Mouse (Mus musculus): ENCODE results near the gene Flcn.
"Not testable (repeated sequence)": the region's sequence is repeated elsewhere in the genome, so short reads cannot be mapped to it uniquely, and the experiment has no call there.

Flcn gene

DNA sequence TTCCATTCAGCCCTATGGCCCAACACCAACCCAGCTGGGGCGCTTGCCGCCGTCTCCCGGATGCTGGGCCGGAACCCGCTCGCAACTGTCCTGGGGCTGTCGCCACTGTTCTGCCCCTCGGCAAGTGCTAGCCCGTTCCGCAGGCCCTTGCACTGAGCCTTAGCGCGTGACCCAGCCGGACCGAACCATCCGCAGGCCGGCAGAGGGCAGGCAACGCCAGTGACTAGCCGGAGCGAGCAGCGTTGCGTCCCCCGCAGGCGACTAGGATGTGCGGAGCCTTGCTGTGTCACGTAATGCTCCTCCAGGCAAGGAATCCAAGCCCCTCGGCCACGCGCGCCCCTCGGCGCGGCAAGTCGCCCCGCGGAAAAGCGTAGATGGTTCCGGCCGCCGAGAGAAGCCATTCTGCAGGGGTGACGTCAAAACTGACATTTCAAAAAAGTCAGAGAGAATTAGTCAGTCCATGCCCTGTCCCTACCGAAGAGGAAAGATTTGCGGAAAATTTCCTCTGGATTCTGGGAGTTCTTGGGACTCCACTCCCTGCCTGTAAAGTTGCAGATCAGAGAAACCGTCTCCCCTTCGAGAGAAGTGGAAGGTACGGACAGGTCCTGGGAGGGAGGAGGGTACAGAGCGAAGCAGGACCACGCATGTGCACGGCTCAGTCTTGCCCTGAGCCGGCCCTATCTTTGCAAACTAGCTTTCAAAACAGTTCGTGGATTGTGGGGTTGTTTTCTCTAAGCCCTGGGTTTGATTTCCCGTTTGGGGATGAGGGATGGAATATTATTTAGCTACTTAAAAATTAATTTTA is at the start of gene Flcn:
TSS of gene Flcn (minus strand) at position 347 of the 805 bp plus-strand sequence.
- peak; percentile 66 to 79 for DNase-seq (ENCODE audit: low spot score in 2 of 2)

DNA sequence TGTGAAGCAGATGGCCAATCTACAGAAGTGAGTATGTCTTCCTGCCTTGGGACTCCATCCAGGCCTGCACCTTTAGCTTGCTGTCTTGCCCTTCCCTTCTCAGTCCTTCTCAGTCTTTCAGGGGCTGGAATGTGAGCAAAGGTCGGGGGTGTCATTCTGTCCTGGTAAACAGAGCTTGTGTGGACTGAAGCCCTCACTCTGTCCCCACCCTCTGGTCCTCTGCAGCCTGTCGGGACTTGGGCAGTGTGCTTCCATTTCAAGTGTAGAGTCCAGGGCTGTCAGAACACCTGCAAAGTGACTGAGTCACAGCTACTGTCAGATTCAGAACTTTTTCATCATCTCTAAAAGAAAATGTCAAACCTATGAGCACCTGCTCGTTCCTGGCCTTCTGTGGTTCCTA is 43.0 kb upstream of the Flcn start:
- DNase-seq (ENCODE audit: low spot score in 2 of 2), result no peak

DNA sequence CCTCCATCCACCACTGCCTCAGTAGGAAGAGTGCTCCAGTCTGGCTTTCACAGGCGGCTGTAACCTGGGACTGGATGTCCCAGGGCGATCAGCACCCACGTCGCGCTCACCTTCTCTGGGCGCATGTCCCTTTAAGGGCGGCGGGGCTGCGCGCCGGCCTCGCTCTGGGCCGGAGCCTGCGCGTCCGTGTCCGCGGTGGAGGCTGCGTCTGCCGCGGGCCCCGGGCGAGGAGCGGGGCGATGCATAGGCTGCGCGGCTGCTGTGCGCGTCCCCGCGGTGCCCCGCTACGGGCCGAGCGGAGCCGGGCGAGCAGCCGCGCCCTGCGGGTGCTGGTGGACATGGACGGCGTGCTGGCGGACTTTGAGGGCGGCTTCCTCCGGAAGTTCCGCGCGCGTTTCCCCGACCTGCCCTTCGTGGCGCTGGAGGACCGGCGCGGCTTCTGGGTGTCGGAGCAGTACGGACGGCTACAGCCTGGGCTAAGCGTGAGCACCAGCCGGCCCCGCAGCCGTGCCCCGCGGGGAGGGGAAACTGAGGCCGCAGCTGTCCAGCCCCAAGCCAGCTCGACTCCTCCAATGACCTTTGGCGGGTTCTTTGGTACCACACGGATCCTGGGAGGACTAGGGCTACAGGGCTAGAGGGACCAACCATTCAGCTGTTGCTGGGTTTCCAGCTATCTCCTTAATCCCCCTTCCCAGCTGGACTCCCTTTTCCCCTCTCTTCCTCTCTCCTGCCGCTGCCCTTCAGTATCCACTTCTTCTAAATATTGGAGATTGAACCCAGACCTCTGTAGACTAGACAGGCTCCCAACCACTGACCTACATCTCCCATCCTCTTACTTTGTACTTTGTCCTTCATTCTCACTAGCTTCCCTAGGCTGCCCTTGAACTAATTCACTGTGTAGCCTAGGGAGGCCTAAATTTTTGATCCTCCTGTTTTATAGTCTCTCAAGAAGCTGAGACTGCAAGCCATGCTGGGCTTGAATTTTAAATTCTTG is 38.4 kb upstream of the Flcn start:
- peak; percentile 66 to 75 for DNase-seq (ENCODE audit: low spot score in 2 of 2)

DNA sequence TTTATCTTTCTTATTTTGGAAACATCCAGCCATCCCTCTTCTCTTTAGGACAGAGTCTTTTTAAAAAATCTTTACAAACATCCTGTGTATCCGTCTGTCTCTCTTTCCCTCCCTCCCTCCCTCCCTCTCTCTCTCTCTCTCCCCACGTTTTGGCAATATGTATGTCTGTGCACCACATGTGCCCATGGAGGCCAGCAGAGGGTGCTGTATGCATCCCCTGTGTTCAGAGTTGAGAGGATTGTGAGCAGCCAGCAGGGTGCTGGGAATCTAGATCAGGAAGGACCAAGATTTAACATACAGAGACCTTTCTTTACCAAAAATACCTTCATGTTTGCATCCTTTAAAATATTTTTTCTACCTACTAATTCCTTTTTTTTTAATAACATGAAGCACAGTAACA is 37.3 kb upstream of the Flcn start:
- DNase-seq (ENCODE audit: low spot score in 2 of 2), result peak in 1 of 2 experiments; percentile 42

DNA sequence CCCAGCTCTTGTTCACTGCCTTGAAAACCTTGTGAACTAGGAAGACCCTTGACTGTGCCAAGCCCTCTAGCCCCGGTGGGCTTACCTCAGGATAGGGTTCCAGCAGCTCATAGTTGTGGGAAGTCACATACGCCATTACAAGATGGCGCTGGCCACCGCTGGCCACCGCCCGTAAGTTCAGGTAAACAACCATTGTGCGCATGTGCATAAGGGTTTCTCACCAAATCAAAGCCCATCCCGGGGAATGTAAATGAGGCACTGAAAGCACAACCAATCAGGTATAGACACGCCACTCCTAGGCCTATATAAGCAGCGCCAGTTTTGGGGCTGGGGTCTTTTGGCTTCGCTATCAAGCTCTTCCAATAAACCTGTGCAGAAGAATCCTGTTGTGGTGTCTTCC is 36.5 kb upstream of the Flcn start:
- DNase-seq (ENCODE audit: low spot score in 2 of 2), result no peak

DNA sequence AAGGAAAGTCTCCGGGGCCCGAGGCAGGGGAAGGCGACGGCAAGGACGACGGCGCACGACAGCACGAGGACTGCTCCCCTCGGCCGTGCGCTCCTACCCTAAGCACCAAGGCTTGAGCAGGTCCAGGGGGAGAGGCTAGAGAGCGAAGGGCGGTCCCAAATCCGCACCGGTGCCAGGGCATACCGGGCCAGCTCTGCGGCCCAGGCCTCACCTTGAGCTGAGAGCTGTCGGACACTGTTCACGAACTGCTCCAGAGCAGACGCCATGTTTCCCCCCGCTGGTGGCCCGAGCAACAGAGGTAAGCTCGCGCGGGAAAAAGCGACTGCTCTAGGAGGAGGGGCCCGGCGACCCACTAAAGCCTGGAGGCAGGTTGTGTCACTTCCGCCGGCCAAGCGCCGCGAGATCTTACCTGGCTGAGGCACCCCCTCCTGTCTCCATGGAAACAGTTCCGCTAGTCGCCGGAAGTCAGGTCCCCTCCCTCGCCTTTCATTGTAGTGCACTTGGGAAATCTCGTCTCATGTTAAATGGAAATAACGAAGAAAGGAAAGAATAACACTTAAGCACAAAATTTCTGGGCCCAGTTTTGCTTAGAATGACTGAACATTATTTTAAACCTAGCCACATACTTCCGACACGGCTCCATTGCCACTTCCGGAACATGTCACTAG is 29.8 kb upstream of the Flcn start, which contains the start of gene Cops3:
TSS of gene Cops3 (minus strand) at position 380 of the 668 bp plus-strand sequence.
- peak; percentile 83 to 94 for DNase-seq (ENCODE audit: low spot score in 2 of 2)

DNA sequence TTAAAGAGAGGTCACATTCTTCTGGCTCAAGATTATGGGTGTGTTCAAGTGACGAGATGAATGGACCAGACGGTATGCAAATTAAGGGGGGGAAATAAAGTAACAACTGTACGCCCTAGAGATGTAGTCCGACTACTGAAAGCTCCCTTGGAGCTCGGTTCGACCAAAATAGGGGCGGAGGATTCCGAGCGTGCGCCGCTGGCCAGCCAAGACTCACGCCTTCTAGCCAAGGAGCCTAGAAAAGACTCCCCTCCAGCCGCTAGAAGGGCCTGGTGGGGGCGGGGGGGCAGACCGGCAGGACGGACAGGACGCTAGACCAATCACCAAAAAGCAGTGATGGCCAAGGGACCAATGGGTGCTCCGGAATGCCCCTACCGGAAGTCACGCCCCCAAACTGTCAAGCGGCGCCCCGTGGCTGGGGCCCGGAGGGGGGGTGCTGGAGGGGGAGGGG is 29.2 kb upstream of the Flcn start, which contains the start of gene Nt5m:
TSS of gene Nt5m (plus strand) at position 440 of the 451 bp plus-strand sequence.
- DNase-seq (ENCODE audit: low spot score in 2 of 2), result peak; percentile 88 to 95

DNA sequence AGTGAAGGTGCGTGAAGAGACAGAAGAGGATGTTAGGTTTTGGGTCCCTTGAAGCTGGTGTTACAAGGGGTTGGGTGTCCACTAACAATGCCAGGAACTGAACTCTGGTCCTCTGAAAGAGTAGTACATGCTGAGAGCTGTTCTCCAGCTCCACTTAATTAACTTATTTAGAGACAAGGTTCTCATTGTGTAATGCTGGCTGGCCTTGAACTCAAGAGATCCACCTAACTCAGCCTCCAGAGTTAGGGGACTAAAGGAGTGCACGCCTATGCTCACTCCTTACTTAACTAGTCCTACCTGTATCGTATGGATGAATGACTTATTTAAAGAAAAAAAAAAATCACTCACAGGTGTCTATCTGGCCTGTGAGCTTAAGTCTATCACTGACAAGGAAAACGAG is 28.6 kb upstream of the Flcn start:
- DNase-seq (ENCODE audit: low spot score in 2 of 2), result no peak

DNA sequence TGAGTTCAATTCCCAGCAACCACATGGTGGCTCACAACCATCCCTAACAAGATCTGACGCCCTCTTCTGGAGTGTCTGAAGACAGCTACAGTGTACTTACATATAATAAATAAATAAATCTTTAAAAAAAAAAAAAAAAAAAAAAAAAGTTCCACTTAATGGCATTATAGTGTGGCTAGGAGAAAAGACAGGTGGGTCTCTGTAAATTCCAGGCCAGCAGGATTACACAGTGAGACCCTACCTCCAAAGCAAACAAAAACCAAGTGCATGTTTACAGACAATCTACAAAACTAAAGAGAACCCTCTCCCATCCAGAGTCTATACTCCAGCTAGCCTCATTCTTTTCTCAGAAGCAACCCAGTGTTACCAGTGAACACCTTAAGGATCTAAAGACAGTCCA is 28.0 kb upstream of the Flcn start:
- DNase-seq (ENCODE audit: low spot score in 2 of 2), result not testable (repeated sequence)

DNA sequence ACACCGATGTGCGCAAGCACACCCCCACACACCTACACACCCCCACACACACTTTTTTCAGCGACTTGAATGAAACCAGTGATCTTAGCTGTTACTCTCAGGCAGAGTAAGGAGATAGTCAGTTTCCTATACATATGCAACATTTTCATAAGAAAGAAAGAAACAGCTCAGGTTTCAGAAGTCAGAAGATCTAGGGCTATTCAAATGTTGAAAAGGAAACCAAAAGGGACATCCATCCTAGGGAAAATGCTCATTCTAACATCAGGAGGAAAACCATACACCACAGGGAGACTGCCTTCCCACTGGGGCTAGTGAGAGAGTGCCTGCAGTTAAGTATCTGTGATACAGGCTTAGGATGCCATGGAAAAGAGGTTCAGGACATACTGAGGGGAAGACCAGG is 11.8 kb upstream of the Flcn start:
- no peak for DNase-seq (ENCODE audit: low spot score in 2 of 2)

DNA sequence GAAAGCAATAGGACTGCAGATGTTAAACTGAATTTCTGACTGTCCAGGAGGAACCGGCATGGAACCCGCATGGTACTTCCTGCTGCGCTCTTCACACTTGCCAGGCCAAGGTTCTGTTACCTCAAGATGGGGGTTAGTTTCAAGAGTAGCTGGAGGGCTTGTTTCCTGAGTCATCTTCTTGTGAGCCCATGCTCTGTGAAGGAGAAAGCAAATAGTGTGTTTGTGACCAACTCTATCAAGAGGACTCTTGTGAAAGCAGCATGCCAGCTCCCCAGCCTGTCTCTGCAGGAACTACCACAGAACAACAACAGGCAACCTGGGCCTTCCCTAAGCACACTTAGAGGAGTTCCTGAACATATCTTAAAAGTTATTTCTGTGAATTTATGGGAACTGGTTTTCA is 8.1 kb upstream of the Flcn start:
- no peak for DNase-seq (ENCODE audit: low spot score in 2 of 2)

DNA sequence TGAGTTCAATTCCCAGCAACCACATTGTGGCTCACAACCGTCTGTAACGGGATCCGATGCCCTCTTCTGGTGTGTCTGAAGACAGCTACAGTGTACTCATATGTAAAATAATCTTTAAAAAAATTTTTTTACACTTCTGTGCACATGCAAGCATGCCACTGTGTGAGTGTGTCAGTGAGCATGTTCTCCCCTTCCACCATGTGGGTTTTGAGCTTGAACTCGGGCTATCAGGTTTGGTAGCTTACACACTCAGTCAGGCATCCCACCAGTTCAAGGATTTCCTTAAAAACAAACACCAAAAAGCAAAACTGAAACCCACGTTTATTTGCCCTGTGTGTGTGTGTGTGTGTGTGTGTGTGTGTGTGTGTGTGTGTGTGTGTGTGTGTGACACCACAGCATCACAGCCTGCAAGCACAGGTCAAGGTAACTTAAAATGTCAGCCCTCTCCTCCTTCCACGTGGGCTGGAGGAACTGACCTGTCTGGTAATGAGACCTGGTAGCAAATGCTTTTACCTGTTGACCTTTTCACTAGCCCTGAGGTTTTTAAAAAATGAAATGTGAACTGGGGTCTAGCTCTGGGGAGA is 5.8 kb upstream of the Flcn start:
- DNase-seq (ENCODE audit: low spot score in 2 of 2), result no peak

DNA sequence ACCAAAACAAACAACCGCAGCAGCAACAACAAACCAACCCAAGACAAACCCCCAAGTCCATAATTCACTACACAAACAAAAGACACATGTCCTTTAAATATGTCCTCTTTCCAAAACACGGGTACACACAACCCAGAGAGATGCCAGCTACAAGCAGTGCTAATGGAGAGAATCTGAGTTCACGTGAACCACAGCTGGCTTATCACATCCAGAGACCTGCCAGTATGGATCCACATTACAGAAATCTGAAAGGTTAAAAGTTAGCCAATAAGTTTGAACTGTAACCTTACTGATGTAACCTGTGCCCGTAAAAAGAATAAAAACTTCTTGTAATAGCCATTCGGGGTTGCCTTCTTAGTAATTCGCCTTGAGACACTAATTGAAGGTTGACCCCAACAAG is 5.1 kb upstream of the Flcn start:
- no peak for DNase-seq (ENCODE audit: low spot score in 2 of 2)

DNA sequence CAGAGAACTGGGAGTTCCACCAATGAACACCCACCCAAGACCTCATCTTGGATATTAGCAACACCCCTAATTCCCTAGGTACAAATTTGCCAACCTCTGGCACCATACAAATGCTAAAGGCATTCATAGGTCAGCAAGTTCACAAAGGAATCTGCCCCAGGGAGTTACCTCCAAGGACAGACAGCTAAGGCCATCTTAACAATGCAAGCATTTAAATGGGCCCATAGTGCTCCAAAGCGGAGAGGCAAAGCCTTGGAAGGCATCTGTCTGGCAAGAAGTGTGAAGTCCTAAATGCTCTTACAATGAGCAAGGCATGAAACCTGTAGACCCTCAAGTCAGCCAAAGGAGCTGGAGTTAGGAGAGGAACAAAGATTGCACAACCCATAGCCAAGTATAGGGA is 4.5 kb upstream of the Flcn start:
- DNase-seq (ENCODE audit: low spot score in 2 of 2), result no peak

DNA sequence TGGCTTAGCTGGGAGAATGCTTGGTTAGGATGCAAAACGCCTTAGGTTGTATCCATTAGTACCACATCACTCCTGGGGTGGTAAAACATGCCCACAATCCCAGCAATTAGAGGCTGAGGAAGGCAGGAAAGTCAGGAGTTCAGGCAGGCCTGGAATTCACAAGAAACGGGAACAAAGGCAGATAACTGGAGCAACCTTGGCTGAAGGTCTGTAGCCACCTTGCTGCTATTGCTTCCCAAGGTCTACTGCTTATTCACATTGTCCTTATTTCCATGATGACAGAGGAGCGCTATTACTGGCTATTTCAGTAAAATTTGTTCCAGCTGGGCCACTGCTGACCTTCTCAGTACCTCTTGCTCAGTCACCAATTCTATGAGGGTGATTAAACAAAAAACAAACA is 3.5 kb upstream of the Flcn start:
- no peak for DNase-seq (ENCODE audit: low spot score in 2 of 2)

DNA sequence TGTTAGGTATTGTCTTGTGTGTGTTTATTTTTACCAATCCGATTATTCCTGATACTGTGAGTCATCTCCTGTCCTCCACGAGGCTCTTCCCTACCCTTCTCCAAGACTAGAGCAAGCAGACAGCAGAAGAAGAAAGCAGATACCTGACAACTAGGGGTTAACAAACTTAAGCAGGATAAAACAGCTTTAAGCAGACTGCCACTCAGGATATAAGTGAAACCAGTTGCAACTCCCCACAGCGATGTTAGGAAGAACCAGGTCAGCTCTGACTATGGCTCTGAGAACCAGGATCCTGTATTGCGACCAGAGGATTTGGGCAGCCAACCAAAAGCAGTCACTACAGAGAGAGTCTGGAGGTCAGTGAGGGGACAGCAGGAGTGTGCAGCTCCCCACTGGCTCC is 1.4 kb upstream of the Flcn start:
- no peak for DNase-seq (ENCODE audit: low spot score in 2 of 2)

DNA sequence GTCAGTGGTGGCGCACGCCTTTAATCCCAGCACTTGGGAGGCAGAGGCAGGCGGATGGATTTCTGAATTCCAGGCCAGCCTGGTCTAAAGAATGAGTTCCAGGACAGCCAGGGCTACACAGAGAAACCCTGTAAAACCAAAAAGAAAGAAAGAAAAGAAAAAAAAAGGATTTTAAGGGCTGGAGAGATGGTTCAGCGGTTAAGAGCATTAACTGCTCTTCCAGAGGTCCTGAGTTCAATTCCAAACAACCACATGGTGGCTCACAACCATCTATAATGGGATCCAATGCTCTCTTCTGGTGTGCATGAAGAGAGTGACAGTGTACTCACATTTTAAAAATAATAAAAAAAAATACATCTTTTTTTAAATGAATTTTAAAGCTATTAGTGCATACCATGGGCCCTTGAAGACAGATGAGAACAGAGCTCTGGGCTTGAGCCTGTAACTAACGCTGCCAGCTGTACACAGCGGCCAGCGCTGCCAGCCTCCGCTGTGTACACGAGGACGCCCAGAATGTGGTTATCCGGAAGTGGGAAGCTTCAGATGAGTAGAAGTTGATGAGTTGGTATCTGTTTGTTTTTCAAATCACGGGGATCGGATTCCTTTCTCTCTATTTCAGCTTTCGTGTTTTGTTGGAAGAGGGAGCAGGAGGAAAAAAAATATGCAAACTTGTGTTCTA is 803 bp upstream of the Flcn start:
- no peak for DNase-seq (ENCODE audit: low spot score in 2 of 2)

DNA sequence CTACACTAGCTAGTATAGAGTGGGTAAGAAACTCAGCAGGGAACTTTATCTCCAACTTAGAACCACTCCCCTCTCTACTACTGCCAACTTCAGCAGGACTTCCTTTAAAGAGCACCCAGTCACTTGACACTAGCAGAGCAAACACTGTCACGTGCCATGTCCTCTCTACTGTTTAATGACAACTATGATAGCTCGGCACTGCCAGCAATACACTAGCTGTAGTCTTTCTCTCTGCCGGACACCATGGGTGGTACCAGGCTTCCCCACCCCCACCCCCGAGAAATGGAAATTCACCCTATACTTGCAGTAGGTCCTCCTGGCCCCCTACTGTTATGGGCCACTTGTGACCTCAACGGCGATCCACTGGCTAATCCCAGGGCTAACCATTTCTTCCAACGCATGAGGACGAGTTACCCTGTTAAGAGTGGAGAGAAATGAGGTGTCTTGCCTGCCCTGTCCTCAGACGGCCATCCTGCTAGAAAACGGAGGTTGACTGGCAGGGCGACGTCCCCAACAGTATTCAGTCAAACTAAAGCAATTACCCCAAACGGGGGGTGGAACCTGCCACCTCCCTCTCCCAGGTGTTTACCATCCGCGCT is 646 bp downstream of the Flcn start:
- peak in 1 of 2 experiments; percentile 11 for DNase-seq (ENCODE audit: low spot score in 2 of 2)

DNA sequence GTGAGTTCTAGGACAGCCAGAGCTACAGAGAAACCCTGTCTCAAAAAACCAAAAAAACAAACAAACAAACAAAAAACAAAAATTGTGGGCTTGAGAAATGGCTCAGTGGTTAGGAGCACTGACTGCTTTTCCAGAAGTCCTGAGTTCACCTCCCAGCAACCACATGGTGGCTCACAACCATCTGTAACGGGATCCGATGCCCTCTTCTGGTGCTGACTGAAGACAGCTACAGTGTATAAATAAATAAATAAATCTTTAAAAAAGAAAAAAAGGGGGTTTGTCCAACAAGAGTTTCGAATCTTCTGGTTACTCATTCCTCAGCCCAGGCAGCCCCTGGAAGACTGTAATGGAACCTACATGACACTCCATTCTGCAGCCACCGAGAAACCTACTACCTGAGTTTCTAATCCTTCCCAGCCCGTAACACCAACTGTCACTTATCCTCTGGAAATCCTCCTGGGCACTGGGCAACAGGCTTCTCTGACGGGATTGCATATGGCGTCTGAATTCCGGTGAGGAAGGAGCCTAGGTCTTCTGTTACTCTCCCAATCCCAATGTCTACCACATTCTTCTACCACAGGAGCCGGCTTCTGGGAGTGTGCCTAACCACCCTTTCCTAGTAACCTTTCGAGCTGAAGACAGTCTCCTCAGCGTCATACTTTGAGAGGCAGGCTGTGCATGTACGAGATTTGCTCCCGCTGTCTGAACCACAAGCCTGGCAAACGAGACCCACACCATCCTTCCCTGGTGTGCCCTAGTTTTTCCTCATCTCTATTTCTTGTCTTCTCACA is 1.5 kb downstream of the Flcn start:
- DNase-seq (ENCODE audit: low spot score in 2 of 2), result no peak

DNA sequence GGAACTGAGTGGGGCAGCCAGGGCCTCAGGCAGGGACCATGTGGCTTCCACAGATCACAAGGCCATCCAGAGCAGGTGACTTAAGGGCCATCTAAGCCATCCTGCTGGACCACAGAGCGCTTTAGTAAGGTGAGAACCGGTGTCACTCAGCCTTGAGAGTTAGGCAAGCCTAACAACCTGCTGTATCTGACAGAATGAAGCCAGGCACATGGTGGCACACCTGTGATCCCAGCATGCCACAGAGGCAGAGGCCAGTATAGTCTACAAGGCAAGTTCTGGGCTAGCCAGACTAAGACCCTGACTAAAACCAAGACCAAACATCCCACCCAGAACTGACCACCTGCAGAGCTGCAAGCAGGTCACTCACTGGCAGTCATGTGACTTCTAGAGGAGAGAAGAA is 4.2 kb downstream of the Flcn start:
- DNase-seq (ENCODE audit: low spot score in 2 of 2), result no peak

Data from cerebellum, postnatal 4 days (tissue).